Mouse (Mus musculus): ENCODE measurements at regions not wholly inside any gene's neighbourhood (a gene's known extent, or its start where the extent isn't known, plus 50 kb on each side); places are given as distances from the start of the nearest gene placed in this dataset.

- peak in 1 of 2 experiments; percentile 27 for DNase-seq (ENCODE audit: low spot score in 2 of 2)
Measured at GRCm38 (mm10) chr6:78899952-78900351, 431.3 kb upstream of the Reg3g start.

DNA sequence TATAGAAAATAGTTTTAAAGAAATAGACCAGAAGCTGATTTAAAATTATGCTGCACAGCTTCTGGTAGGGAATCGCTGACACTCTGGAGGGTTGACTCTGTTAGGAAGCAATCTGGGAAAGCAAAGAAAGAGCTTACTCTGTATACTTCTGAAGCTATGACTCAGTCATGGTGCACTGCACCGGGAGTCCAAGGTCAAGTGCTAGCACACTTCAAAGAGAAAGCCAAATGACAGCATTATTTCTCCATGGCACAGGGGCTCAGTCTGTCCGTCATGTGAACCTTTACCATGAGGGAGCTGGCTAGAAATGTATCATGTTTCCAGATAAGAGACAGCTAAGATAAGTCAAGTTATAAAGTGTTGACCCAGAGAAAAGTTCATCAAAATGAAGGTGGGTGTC lies 424.1 kb upstream of the Reg3g start:
- DNase-seq (ENCODE audit: low spot score in 2 of 2), result no peak

DNA sequence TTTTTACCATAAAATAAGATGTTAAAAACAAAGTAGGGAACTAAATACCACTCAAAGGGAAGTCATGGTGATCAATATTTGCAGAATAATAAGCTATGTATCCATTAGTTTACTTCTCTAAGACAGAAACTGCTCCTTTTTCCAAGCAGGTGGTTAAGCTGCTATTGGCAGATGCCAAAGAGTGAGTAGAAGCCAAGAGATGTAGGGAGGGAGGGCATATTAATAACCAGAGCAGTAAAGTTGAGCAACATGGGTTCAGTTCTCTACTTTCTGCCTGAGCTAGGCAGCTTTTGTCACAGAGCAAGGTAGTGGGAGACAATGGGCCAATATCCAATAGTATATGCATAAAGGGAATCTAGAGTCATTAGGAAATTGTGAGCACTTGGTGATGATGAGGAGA lies 394.4 kb upstream of the Reg3g start:
- DNase-seq (ENCODE audit: low spot score in 2 of 2), result no peak

DNA sequence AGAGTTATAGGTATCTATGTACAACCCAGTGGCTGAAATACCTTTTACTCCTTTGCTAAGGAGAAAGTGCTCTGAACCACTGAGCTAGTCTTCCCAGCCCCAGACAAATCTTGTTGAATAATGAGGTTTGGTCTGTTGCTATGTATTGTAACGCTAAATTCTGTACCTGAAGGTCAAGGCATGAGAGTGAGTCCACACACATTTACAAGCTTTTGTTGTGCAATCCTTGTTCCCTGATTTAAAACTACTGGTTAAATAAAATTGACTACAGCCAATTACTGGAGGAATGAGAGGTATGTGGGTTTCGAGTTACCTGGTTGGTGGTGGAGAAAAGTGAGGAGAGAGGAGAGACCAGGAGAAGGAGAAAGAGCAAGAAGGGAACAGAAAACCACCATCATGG lies 372.6 kb upstream of the Reg3g start:
- no peak for DNase-seq (ENCODE audit: low spot score in 2 of 2)

DNA sequence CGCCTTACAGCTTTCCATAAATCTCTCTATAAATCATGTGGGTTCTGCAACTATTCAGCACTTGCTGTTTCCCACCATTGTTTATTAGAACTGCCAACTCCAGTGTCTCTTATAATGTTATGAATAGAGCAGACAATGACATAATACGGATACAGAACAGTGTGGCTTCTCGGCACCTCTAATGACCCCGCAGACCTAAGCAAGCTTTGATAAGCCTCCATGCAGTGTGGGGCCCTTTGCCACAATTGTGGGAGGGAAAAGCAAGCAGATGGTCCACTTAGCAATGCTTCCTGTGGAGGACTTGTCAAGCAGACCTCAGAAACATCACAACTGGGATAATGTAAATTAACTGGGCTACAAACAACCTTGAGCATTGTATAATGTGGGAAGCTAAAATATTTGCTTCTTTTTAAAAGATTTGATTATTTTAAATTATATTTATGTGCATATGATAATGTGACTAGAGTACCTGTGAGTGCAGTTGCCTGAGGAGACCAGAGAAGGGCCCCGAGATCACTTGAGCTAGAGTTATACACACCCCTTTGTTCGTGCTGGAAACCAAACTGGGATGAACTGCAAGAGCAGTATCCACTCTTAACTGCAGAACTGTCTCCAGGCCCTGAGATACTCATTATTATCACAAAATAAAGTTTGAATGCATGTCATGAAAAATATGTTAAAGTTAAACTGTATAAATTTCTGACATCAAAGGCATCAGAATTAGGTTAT lies 357.4 kb upstream of the Reg3g start:
- no peak for DNase-seq (ENCODE audit: low spot score in 2 of 2)

GRCm38 (mm10) chr6:78821251-78821650 lies 352.6 kb upstream of the Reg3g start:
- no peak for DNase-seq (ENCODE audit: low spot score in 2 of 2)

DNA sequence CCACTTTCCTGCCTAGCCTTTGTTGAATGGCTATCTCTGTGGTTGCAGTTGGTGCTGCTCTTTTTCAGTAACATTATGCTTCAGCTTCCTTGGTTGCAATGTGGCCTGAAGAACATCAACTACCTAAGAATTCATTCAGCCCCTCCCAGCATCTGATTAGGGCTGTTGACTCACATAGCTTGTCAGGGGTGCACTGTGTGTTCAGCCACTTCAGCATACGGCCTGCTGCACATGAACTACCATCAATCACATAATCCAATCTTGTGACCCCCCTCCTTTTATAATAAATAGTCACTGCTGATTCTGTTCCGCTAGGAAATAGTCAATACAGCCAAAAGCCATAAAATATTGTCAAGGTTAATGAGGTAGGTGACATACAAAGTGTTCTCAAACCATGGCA lies 328.3 kb upstream of the Reg3g start:
- DNase-seq (ENCODE audit: low spot score in 2 of 2), result no peak

DNA sequence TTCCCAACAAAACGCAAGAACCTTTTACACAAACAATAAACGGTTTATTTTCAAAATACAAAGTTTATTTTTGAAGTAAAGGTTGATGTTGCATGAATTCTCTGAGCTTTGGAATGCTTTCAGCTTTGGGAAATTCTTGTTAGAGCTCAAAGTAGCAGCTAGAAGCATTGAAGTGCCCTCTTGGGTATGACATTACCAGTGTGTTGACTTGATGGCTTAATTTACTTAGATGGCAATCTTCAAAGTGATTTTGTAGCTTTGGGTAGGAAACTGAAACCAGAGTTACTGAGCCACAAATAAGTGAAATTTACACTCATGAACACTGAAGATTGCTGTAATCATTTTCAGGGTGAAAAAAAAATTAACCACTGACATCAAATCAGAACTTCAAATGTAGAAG lies 320.3 kb upstream of the Reg3g start:
- no peak for DNase-seq (ENCODE audit: low spot score in 2 of 2)

- DNase-seq (ENCODE audit: low spot score in 2 of 2), result no peak
Measured at GRCm38 (mm10) chr6:78757619-78758018, 288.9 kb upstream of the Reg3g start.
